Mouse (Mus musculus): ENCODE data around the gene Ube2g2. TPM values are rescaled to one million over a fixed set of nuclear protein-coding genes. Genes with fewer than 3 reads are reported as not detected.

Gene Ube2g2
- polyA plus RNA-seq, 2 experiments, result 19.3 to 25.3 TPM

- H3K4me1 ChIP-seq (replicated peaks; ENCODE audit: control insufficient read depth in 2 of 2, insufficient read depth in 2 of 2, low read length in 1 of 2), result peaks cover 14 to 40% of the 10 kb centered on the region in 2 experiments
- DNase-seq (ENCODE audit: low read depth in 3 of 3, low spot score in 3 of 3) (no peak), ATAC-seq (ENCODE audit: insufficient read depth) (no peak)
- H3K36me3 ChIP-seq (replicated peaks; ENCODE audit: control insufficient read depth, insufficient read depth, low read depth), result peaks cover 3% of the 10 kb centered on the region; the same call in 1 of the 2 replicates
- H3K27ac ChIP-seq, result no peak overlapping the region
- H3K4me2 ChIP-seq (ENCODE audit: low read depth), result no peak overlapping the region
- no peak overlapping the region for H3K4me3 ChIP-seq (ENCODE audit: insufficient read depth in 1 of 2, low read depth in 2 of 2, low read length in 2 of 2)
- H3K9ac ChIP-seq (replicated peaks), result no peak overlapping the region
- no peaks in the 10 kb centered on the region for H3K27me3 ChIP-seq (ENCODE audit: control insufficient read depth, insufficient read depth, low read length)
- H3K9me3 ChIP-seq (ENCODE audit: control insufficient read depth, low read length), result no peaks in the 10 kb centered on the region
- WGBS (ENCODE audit: insufficient replicate concordance), result 87% methylated on average over 6 of the region's 6 CpGs
- no peak for TF ChIP-seq EP300 (IDR thresholded peaks at IDR 0.05; ENCODE audit: low read depth)
- TF ChIP-seq CTCF (IDR thresholded peaks at IDR 0.05; ENCODE audit: low read depth), result no peak
These were observed 34.8 kb upstream of the Ube2g2 start for GRCm38 (mm10) chr10:77587091-77587775.

- 80% methylated on average over 2 of the region's 2 CpGs for WGBS (ENCODE audit: insufficient replicate concordance)
- no peaks in the 10 kb centered on the region for H3K27me3 ChIP-seq (ENCODE audit: control insufficient read depth, insufficient read depth, low read length)
- ATAC-seq (ENCODE audit: insufficient read depth) (no peak), DNase-seq (ENCODE audit: low read depth in 3 of 3, low spot score in 3 of 3) (no peak)
- peaks cover 3% of the 10 kb centered on the region; the same call in 1 of the 2 replicates for H3K36me3 ChIP-seq (replicated peaks; ENCODE audit: control insufficient read depth, insufficient read depth, low read depth)
- peaks cover 7 to 31% of the 10 kb centered on the region in 2 experiments for H3K4me1 ChIP-seq (replicated peaks; ENCODE audit: control insufficient read depth in 2 of 2, insufficient read depth in 2 of 2, low read length in 1 of 2)
- no peaks in the 10 kb centered on the region for H3K9me3 ChIP-seq (ENCODE audit: control insufficient read depth, low read length)
- H3K4me2 ChIP-seq (ENCODE audit: low read depth), result no peak overlapping the region
- no peak overlapping the region for H3K27ac ChIP-seq
- no peak overlapping the region for H3K4me3 ChIP-seq (ENCODE audit: insufficient read depth in 1 of 2, low read depth in 2 of 2, low read length in 2 of 2)
- no peak overlapping the region for H3K9ac ChIP-seq (replicated peaks)
- TF ChIP-seq EP300 (IDR thresholded peaks at IDR 0.05; ENCODE audit: low read depth), result no peak
- no peak for TF ChIP-seq CTCF (IDR thresholded peaks at IDR 0.05; ENCODE audit: low read depth)
These were observed 34.0 kb upstream of the Ube2g2 start for GRCm38 (mm10) chr10:77588036-77588435.

GRCm38 (mm10) chr10:77589117-77589516 is 33.0 kb upstream of the Ube2g2 start:
- ATAC-seq (ENCODE audit: insufficient read depth) (no peak), DNase-seq (ENCODE audit: low read depth in 3 of 3, low spot score in 3 of 3) (no peak)
- H3K4me2 ChIP-seq (ENCODE audit: low read depth), result no peak overlapping the region
- no peak overlapping the region for H3K9ac ChIP-seq (replicated peaks)
- no peaks in the 10 kb centered on the region for H3K9me3 ChIP-seq (ENCODE audit: control insufficient read depth, low read length)
- H3K27me3 ChIP-seq (ENCODE audit: control insufficient read depth, insufficient read depth, low read length), result no peaks in the 10 kb centered on the region
- no peak overlapping the region for H3K27ac ChIP-seq
- peaks cover 7 to 21% of the 10 kb centered on the region in 2 experiments for H3K4me1 ChIP-seq (replicated peaks; ENCODE audit: control insufficient read depth in 2 of 2, insufficient read depth in 2 of 2, low read length in 1 of 2)
- peaks cover 8% of the 10 kb centered on the region for H3K36me3 ChIP-seq (replicated peaks; ENCODE audit: control insufficient read depth, insufficient read depth, low read depth)
- TF ChIP-seq EP300 (IDR thresholded peaks at IDR 0.05; ENCODE audit: low read depth) (no peak), CTCF (IDR thresholded peaks at IDR 0.05; ENCODE audit: low read depth) (no peak)
- no peak overlapping the region for H3K4me3 ChIP-seq (ENCODE audit: insufficient read depth in 1 of 2, low read depth in 2 of 2, low read length in 2 of 2)
- WGBS (ENCODE audit: insufficient replicate concordance), result 21% methylated on average over 7 of the region's 7 CpGs

- Histone ChIP-seq H3K4me2 (ENCODE audit: low read depth) (no peak overlapping the region), H3K4me1 (replicated peaks; ENCODE audit: control insufficient read depth in 2 of 2, insufficient read depth in 2 of 2, low read length in 1 of 2) (peaks cover 7 to 20% of the 10 kb centered on the region in 2 experiments), H3K9ac (replicated peaks) (no peak overlapping the region)
These were observed 32.3 kb upstream of the Ube2g2 start for GRCm38 (mm10) chr10:77589749-77590148.

GRCm38 (mm10) chr10:77590812-77591211 is 31.3 kb upstream of the Ube2g2 start:
- 28% methylated on average over 6 of the region's 6 CpGs for WGBS (ENCODE audit: insufficient replicate concordance)
- Histone ChIP-seq H3K4me1 (replicated peaks; ENCODE audit: control insufficient read depth in 2 of 2, insufficient read depth in 2 of 2, low read length in 1 of 2) (peaks cover 7 to 20% of the 10 kb centered on the region in 2 experiments), H3K36me3 (replicated peaks; ENCODE audit: control insufficient read depth, insufficient read depth, low read depth) (peaks cover 16% of the 10 kb centered on the region), H3K27ac (peak overlapping the region; percentile 43), H3K9me3 (ENCODE audit: control insufficient read depth, low read length) (no peaks in the 10 kb centered on the region), H3K4me3 (ENCODE audit: insufficient read depth in 1 of 2, low read depth in 2 of 2, low read length in 2 of 2) (no peak overlapping the region), H3K27me3 (ENCODE audit: control insufficient read depth, insufficient read depth, low read length) (no peaks in the 10 kb centered on the region), H3K4me2 (ENCODE audit: low read depth) (no peak overlapping the region), H3K9ac (replicated peaks) (no peak overlapping the region)
- peak; percentile 86 for ATAC-seq (ENCODE audit: insufficient read depth)
- DNase-seq (ENCODE audit: low read depth in 3 of 3, low spot score in 3 of 3), result peak; percentile 58 to 74 (median 65)
- peak; percentile 99 for TF ChIP-seq CTCF (IDR thresholded peaks at IDR 0.05; ENCODE audit: low read depth)
- TF ChIP-seq EP300 (IDR thresholded peaks at IDR 0.05; ENCODE audit: low read depth), result 0 out of 2 replicates have a peak, but pooled peaks have one; percentile 13

More at GRCm38 (mm10) chr10:77589749-77590148, 32.3 kb upstream of the Ube2g2 start:
- H3K27me3 ChIP-seq (ENCODE audit: control insufficient read depth, insufficient read depth, low read length), result no peaks in the 10 kb centered on the region
- DNase-seq (ENCODE audit: low read depth in 3 of 3, low spot score in 3 of 3) (no peak), ATAC-seq (ENCODE audit: insufficient read depth) (no peak)
- H3K36me3 ChIP-seq (replicated peaks; ENCODE audit: control insufficient read depth, insufficient read depth, low read depth), result peaks cover 14% of the 10 kb centered on the region
- H3K27ac ChIP-seq, result no peak overlapping the region; the same call in 1 of the 2 replicates
- 73% methylated on average over 8 of the region's 8 CpGs for WGBS (ENCODE audit: insufficient replicate concordance)
- no peaks in the 10 kb centered on the region for H3K9me3 ChIP-seq (ENCODE audit: control insufficient read depth, low read length)
- TF ChIP-seq CTCF (IDR thresholded peaks at IDR 0.05; ENCODE audit: low read depth), result no peak
- no peak for TF ChIP-seq EP300 (IDR thresholded peaks at IDR 0.05; ENCODE audit: low read depth)
- H3K4me3 ChIP-seq (ENCODE audit: insufficient read depth in 1 of 2, low read depth in 2 of 2, low read length in 2 of 2), result no peak overlapping the region

All from liver, embryonic 14.5 days (tissue).